Mouse (Mus musculus) forebrain, embryonic 14.5 days (tissue): ENCODE data around the gene Rab35. TPM values are rescaled to one million over a fixed set of nuclear protein-coding genes. Genes with fewer than 3 reads are reported as not detected.

ENCODE experiments used
- ATAC-seq: fragments of 200-750 bp; cut with Nextera tagmentation; 2 replicates; pipeline ENCODE4 v1.8.0; 2017; ENCODE audit warnings: mild to moderate bottlenecking, moderate library complexity
- DNase-seq: peaks from one replicate; pipeline ENCODE4 v3.0.0-alpha.2; 2015; ENCODE audit warnings: low spot score
- H3K27ac ChIP-seq: fragments of 300-500 bp; sonication (generic); 2 replicates; pipeline ENCODE4 v1.5.1; 2014; ENCODE audit warnings: low read depth, mild to moderate bottlenecking, control low read depth, low read length, moderate library complexity
- H3K27me3 ChIP-seq: fragments of 300-500 bp; sonication (generic); replicated peaks from 2 replicates; pipeline ENCODE4 v1.6.1; 2014; ENCODE audit warnings: low read length, control low read depth, mixed read lengths; ENCODE audit not compliant: control insufficient read depth, insufficient read depth
- H3K36me3 ChIP-seq: fragments of 300-500 bp; sonication (generic); 2 replicates; pipeline ENCODE4 v1.6.1; 2014; ENCODE audit warnings: low read length, control low read depth; ENCODE audit not compliant: control insufficient read depth, insufficient read depth
- H3K4me1 ChIP-seq: fragments of 300-500 bp; sonication (generic); 2 replicates; pipeline ENCODE4 v1.6.1; 2014; ENCODE audit warnings: antibody characterized with exemption, low read length, control low read depth; ENCODE audit not compliant: control insufficient read depth, insufficient read depth
- H3K4me2 ChIP-seq: fragments of 300-500 bp; sonication (generic); 2 replicates; pipeline ENCODE4 v1.6.1; 2014; ENCODE audit warnings: mild to moderate bottlenecking, control low read depth, low read length
- H3K4me3 ChIP-seq: fragments of 300-500 bp; sonication (generic); 2 replicates; pipeline ENCODE4 v1.5.1; 2014; ENCODE audit warnings: low read depth, low read length, control low read depth
- H3K9ac ChIP-seq: fragments of 300-500 bp; sonication (generic); 2 replicates; pipeline ENCODE4 v1.6.1; 2014; ENCODE audit warnings: mild to moderate bottlenecking, low read length, control low read depth, moderate library complexity
- H3K9me3 ChIP-seq: fragments of 300-500 bp; sonication (generic); replicated peaks from 2 replicates; pipeline ENCODE4 v1.6.1; 2016; ENCODE audit warnings: low read length, control low read depth, mixed read lengths; ENCODE audit not compliant: control insufficient read depth
- WGBS: fragments of 180-500 bp; shearing (Covaris S2); extraction: QIAGEN DNeasy Blood & Tissue Kit; methylation state at CpG from one replicate; pipeline ENCODE4 v1.1.7; 2014; 5-methylcytosine and 5-hydroxymethylcytosine counted together
- polyA plus RNA-seq: library from polyadenylated mRNA; unstranded; fragments of >200 nt; fragmentation: Nextera tagmentation; extraction: Ambion mirVana; gene quantifications from 2 replicates; pipeline ENCODE4 v1.2.1, GENCODE M21; 2014

Rab35 gene
- polyA plus RNA-seq, 1 experiment from 2014 or later, result 17.7 TPM

GRCm38 (mm10) chr5:115614948-115615347, 16.8 kb upstream of the Rab35 start:
- no peak for ATAC-seq
- Histone ChIP-seq H3K27ac (no peak overlapping the region), H3K9ac (no peak overlapping the region), H3K27me3 (no peaks in the 10 kb centered on the region), H3K4me2 (no peak overlapping the region), H3K36me3 (peaks cover 100% of the 10 kb centered on the region), H3K9me3 (no peaks in the 10 kb centered on the region), H3K4me3 (no peak overlapping the region), H3K4me1 (no peaks in the 10 kb centered on the region)
- WGBS, result 84% methylated on average over 7 of the region's 7 CpGs
- DNase-seq, result no peak

GRCm38 (mm10) chr5:115619690-115620089, 12.0 kb upstream of the Rab35 start:
- Histone ChIP-seq H3K9me3 (no peaks in the 10 kb centered on the region), H3K36me3 (peaks cover 81% of the 10 kb centered on the region), H3K27me3 (no peaks in the 10 kb centered on the region), H3K9ac (no peak overlapping the region), H3K4me3 (no peak overlapping the region), H3K27ac (no peak overlapping the region), H3K4me1 (no peaks in the 10 kb centered on the region), H3K4me2 (no peak overlapping the region)
- 94% methylated on average over 15 of the region's 15 CpGs for WGBS
- ATAC-seq, result no peak
- DNase-seq, result no peak

- Histone ChIP-seq H3K4me2 (no peak overlapping the region), H3K9me3 (no peaks in the 10 kb centered on the region), H3K36me3 (peaks cover 51% of the 10 kb centered on the region), H3K4me1 (no peaks in the 10 kb centered on the region), H3K4me3 (no peak overlapping the region), H3K27me3 (no peaks in the 10 kb centered on the region), H3K27ac (no peak overlapping the region), H3K9ac (no peak overlapping the region)
- 85% methylated on average over 7 of the region's 7 CpGs for WGBS
- no peak for DNase-seq
- no peak for ATAC-seq
These were observed 9.0 kb upstream of the Rab35 start for GRCm38 (mm10) chr5:115622686-115623085.

- H3K4me3 ChIP-seq, result no peak overlapping the region
- DNase-seq (no peak), ATAC-seq (no peak)
- H3K4me1 ChIP-seq, result no peaks in the 10 kb centered on the region
- no peaks in the 10 kb centered on the region for H3K9me3 ChIP-seq
- no peak overlapping the region for H3K4me2 ChIP-seq
- peaks cover 39% of the 10 kb centered on the region for H3K36me3 ChIP-seq
- no peak overlapping the region for H3K27ac ChIP-seq
- H3K9ac ChIP-seq, result no peak overlapping the region
- H3K27me3 ChIP-seq, result no peaks in the 10 kb centered on the region
- WGBS, result 81% methylated on average over 9 of the region's 9 CpGs
These were observed 7.8 kb upstream of the Rab35 start for GRCm38 (mm10) chr5:115623694-115624440.

- no peak overlapping the region for H3K4me3 ChIP-seq
- WGBS, result 88% methylated on average over 10 of the region's 10 CpGs
- DNase-seq (no peak), ATAC-seq (no peak)
- H3K36me3 ChIP-seq, result peaks cover 14% of the 10 kb centered on the region
- 0 out of 2 replicates have a peak, but pooled peaks cover 3% of the 10 kb centered on the region for H3K4me1 ChIP-seq
- H3K9ac ChIP-seq, result no peak overlapping the region
- H3K27ac ChIP-seq, result no peak overlapping the region
- H3K9me3 ChIP-seq, result no peaks in the 10 kb centered on the region
- no peak overlapping the region for H3K4me2 ChIP-seq
- no peaks in the 10 kb centered on the region for H3K27me3 ChIP-seq
These were observed 5.3 kb upstream of the Rab35 start for GRCm38 (mm10) chr5:115626237-115626886.

GRCm38 (mm10) chr5:115628083-115628482, 3.6 kb upstream of the Rab35 start:
- Histone ChIP-seq H3K36me3 (peaks cover 6% of the 10 kb centered on the region), H3K27me3 (no peaks in the 10 kb centered on the region), H3K4me2 (no peak overlapping the region), H3K9me3 (no peaks in the 10 kb centered on the region), H3K4me3 (no peak overlapping the region), H3K4me1 (peaks cover 11% of the 10 kb centered on the region), H3K27ac (no peak overlapping the region), H3K9ac (no peak overlapping the region)
- DNase-seq, result no peak
- ATAC-seq, result no peak
- 84% methylated on average over 8 of the region's 8 CpGs for WGBS

- Histone ChIP-seq H3K4me2 (no peak overlapping the region), H3K4me3 (no peak overlapping the region), H3K9ac (no peak overlapping the region), H3K27me3 (no peaks in the 10 kb centered on the region), H3K27ac (no peak overlapping the region), H3K36me3 (peaks cover 4% of the 10 kb centered on the region; the same call in 1 of the 2 replicates), H3K4me1 (peaks cover 16% of the 10 kb centered on the region), H3K9me3 (no peaks in the 10 kb centered on the region)
- WGBS, result 91% methylated on average over 4 of the region's 4 CpGs
- DNase-seq (no peak), ATAC-seq (no peak)
These were observed 2.0 kb upstream of the Rab35 start for GRCm38 (mm10) chr5:115629672-115630071.

- H3K36me3 ChIP-seq, result peaks cover 4% of the 10 kb centered on the region; the same call in 1 of the 2 replicates
- H3K9me3 ChIP-seq, result no peaks in the 10 kb centered on the region
- no peaks in the 10 kb centered on the region for H3K27me3 ChIP-seq
- ATAC-seq, result no peak
- 41% methylated on average over 5 of the region's 5 CpGs for WGBS
- no peak overlapping the region for H3K4me3 ChIP-seq
- no peak overlapping the region for H3K4me2 ChIP-seq
- DNase-seq, result no peak
- peaks cover 18% of the 10 kb centered on the region for H3K4me1 ChIP-seq
- H3K9ac ChIP-seq, result no peak overlapping the region
- H3K27ac ChIP-seq, result no peak overlapping the region
These were observed 1.4 kb upstream of the Rab35 start for GRCm38 (mm10) chr5:115630291-115630690.

GRCm38 (mm10) chr5:115632358-115632714, 628 bp downstream of the Rab35 start:
- H3K9me3 ChIP-seq, result no peaks in the 10 kb centered on the region
- H3K36me3 ChIP-seq, result peaks cover 4% of the 10 kb centered on the region; the same call in 1 of the 2 replicates
- peak overlapping the region; percentile 88; the same call in 1 of the 2 replicates for H3K27ac ChIP-seq
- DNase-seq (peak; percentile 15), ATAC-seq (0 out of 2 replicates have a peak, but pooled peaks have one; percentile 3)
- peak overlapping the region; percentile 88 for H3K9ac ChIP-seq
- peak overlapping the region; percentile 82 for H3K4me2 ChIP-seq
- H3K4me1 ChIP-seq, result peaks cover 18% of the 10 kb centered on the region
- H3K27me3 ChIP-seq, result no peaks in the 10 kb centered on the region
- 2% methylated on average over 22 of the region's 30 CpGs for WGBS
- peak overlapping the region; percentile 77 for H3K4me3 ChIP-seq
